Mouse (Mus musculus): Measurements from ENCODE around the gene Fth1. TPM values are rescaled to one million over a fixed set of nuclear protein-coding genes. Genes with fewer than 3 reads are reported as not detected.

Fth1 gene
- polyA plus RNA-seq, 1 experiment from 2014 or later = 5,083 TPM

DNA sequence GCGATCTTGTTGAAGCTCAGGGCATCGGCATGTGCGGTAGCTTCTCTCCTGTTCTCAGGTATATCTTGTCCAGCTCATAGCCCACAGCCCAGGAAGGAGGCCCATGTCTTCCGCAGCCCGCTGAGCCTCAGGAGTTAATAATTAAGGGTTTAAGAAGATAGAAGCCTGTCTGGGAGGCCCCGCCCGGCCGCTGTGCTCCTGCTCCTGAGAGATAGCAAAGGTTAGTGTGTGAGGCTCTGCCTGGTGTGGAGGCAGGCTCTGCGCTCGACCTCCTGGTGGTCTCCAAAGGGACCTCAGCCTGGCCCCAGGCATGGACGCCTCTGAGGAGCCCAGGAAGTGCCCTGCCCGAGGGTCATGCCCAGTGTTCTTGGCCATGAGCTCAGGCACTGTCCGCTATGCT is 34.4 kb downstream of the Fth1 start:
- Histone ChIP-seq H3K9ac (replicated peaks) (peak overlapping the region; percentile 71), H3K27ac (ENCODE audit: low read depth) (peak overlapping the region; percentile 82), H3K4me3 (ENCODE audit: low read depth, low read length) (peak overlapping the region; percentile 66), H3K4me2 (ENCODE audit: low read depth, low read length) (peak overlapping the region; percentile 94), H3K9me3 (ENCODE audit: low read length) (no peaks in the 10 kb centered on the region), H3K27me3 (ENCODE audit: insufficient read depth, low read length) (no peaks in the 10 kb centered on the region), H3K4me1 (ENCODE audit: insufficient read depth) (peaks cover 44% of the 10 kb centered on the region), H3K36me3 (replicated peaks; ENCODE audit: insufficient read depth, low read length) (peaks cover 11% of the 10 kb centered on the region)
- peak; percentile 84 for DNase-seq
- TF ChIP-seq CTCF (IDR thresholded peaks at IDR 0.05; ENCODE audit: low read depth) = peak; percentile 18; the same call in 1 of the 2 replicates
- peak; percentile 91 for TF ChIP-seq EP300 (IDR thresholded peaks at IDR 0.05; ENCODE audit: low read depth)
- peak; percentile 77 for ATAC-seq
- whole genome bisulfite sequencing (ENCODE audit: insufficient replicate concordance) = 36% methylated on average over 13 of the region's 13 CpGs

- Histone ChIP-seq H3K9ac (replicated peaks) (peak overlapping the region; percentile 71), H3K4me2 (ENCODE audit: low read depth, low read length) (peak overlapping the region; percentile 94), H3K4me3 (ENCODE audit: low read depth, low read length) (peak overlapping the region; percentile 66), H3K27me3 (ENCODE audit: insufficient read depth, low read length) (no peaks in the 10 kb centered on the region), H3K27ac (ENCODE audit: low read depth) (peak overlapping the region; percentile 82), H3K4me1 (ENCODE audit: insufficient read depth) (peaks cover 44% of the 10 kb centered on the region), H3K36me3 (replicated peaks; ENCODE audit: insufficient read depth, low read length) (peaks cover 14% of the 10 kb centered on the region), H3K9me3 (ENCODE audit: low read length) (no peaks in the 10 kb centered on the region)
- no peak for ATAC-seq
- TF ChIP-seq CTCF (IDR thresholded peaks at IDR 0.05; ENCODE audit: low read depth) = no peak
- no peak for TF ChIP-seq EP300 (IDR thresholded peaks at IDR 0.05; ENCODE audit: low read depth)
- 56% methylated on average over 4 of the region's 4 CpGs for WGBS (ENCODE audit: insufficient replicate concordance)
- peak; percentile 44 for DNase-seq
Measured at GRCm38 (mm10) chr19:10015442-10015841, 35.0 kb downstream of the Fth1 start.

DNA sequence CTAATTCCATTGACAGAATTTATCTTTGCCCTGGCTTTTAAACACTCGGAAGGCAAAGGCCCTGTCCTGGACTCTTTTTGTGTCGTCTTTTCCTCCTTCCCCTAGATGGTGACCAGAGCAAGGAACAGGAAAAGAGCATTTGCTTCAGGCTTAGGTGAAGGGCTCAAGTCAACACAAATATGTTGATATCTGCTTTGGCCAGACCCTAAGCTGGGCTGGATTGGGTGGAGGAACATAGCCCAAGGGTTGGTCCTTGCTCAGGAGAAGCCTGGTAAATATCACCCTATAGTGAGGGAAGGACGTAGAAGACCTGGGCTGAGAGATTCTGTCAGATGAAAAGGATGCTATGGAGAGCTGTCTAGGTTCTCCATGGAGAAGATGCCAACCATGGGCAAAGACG is 35.8 kb downstream of the Fth1 start:
- peak; percentile 18 for DNase-seq
- H3K27ac ChIP-seq (ENCODE audit: low read depth) = peak overlapping the region; percentile 82
- 70% methylated on average over 4 of the region's 4 CpGs for WGBS (ENCODE audit: insufficient replicate concordance)
- H3K4me2 ChIP-seq (ENCODE audit: low read depth, low read length) = peak overlapping the region; percentile 94
- no peaks in the 10 kb centered on the region for H3K9me3 ChIP-seq (ENCODE audit: low read length)
- H3K4me1 ChIP-seq (ENCODE audit: insufficient read depth) = peaks cover 47% of the 10 kb centered on the region
- H3K36me3 ChIP-seq (replicated peaks; ENCODE audit: insufficient read depth, low read length) = peaks cover 14% of the 10 kb centered on the region
- peak overlapping the region; percentile 71 for H3K9ac ChIP-seq (replicated peaks)
- peak; percentile 18 for ATAC-seq
- peak overlapping the region; percentile 66 for H3K4me3 ChIP-seq (ENCODE audit: low read depth, low read length)
- peak; percentile 41 for TF ChIP-seq EP300 (IDR thresholded peaks at IDR 0.05; ENCODE audit: low read depth)
- TF ChIP-seq CTCF (IDR thresholded peaks at IDR 0.05; ENCODE audit: low read depth) = no peak
- H3K27me3 ChIP-seq (ENCODE audit: insufficient read depth, low read length) = no peaks in the 10 kb centered on the region

- H3K4me1 ChIP-seq (ENCODE audit: insufficient read depth) = peaks cover 56% of the 10 kb centered on the region
- peak overlapping the region; percentile 71 for H3K9ac ChIP-seq (replicated peaks)
Measured at GRCm38 (mm10) chr19:10017637-10018526, 37.5 kb downstream of the Fth1 start.

DNA sequence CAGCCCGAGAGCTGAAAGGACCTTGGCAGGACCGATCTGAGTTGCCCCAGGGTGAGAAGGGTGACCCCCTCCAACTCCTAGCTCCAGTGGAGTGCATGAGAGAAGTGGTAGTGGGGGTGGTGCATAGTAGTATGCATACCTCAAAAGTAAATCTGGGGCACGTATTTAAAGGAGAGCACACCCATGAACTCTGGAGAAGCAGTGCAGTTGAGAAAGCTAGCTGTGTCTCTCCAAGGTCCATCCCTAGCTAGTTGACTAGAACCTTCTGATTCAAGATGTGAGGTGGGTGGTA is 38.1 kb downstream of the Fth1 start:
- Histone ChIP-seq H3K9ac (replicated peaks) (peak overlapping the region; percentile 67), H3K4me1 (ENCODE audit: insufficient read depth) (peaks cover 55% of the 10 kb centered on the region), H3K27ac (ENCODE audit: low read depth) (0 out of 2 replicates have a peak overlapping the region, but pooled peaks have one; percentile 36), H3K4me3 (ENCODE audit: low read depth, low read length) (peak overlapping the region; percentile 66), H3K9me3 (ENCODE audit: low read length) (no peaks in the 10 kb centered on the region), H3K36me3 (replicated peaks; ENCODE audit: insufficient read depth, low read length) (peaks cover 14% of the 10 kb centered on the region), H3K27me3 (ENCODE audit: insufficient read depth, low read length) (no peaks in the 10 kb centered on the region), H3K4me2 (ENCODE audit: low read depth, low read length) (peak overlapping the region; percentile 94)
- TF ChIP-seq EP300 (IDR thresholded peaks at IDR 0.05; ENCODE audit: low read depth) (no peak), CTCF (IDR thresholded peaks at IDR 0.05; ENCODE audit: low read depth) (no peak)
- DNase-seq = no peak
- whole genome bisulfite sequencing (ENCODE audit: insufficient replicate concordance) = 2% methylated on average over 3 of the region's 3 CpGs
- no peak for ATAC-seq

More at GRCm38 (mm10) chr19:10017637-10018526, 37.5 kb downstream of the Fth1 start:
- WGBS (ENCODE audit: insufficient replicate concordance) = 9% methylated on average over 42 of the region's 44 CpGs
- Histone ChIP-seq H3K4me2 (ENCODE audit: low read depth, low read length) (peak overlapping the region; percentile 94), H3K27me3 (ENCODE audit: insufficient read depth, low read length) (no peaks in the 10 kb centered on the region), H3K4me3 (ENCODE audit: low read depth, low read length) (peak overlapping the region; percentile 66), H3K9me3 (ENCODE audit: low read length) (no peaks in the 10 kb centered on the region), H3K27ac (ENCODE audit: low read depth) (peak overlapping the region; percentile 82), H3K36me3 (replicated peaks; ENCODE audit: insufficient read depth, low read length) (peaks cover 14% of the 10 kb centered on the region)
- ATAC-seq (peak; percentile 85), DNase-seq (peak; percentile 96)
- TF ChIP-seq EP300 (IDR thresholded peaks at IDR 0.05; ENCODE audit: low read depth) = no peak
- TF ChIP-seq CTCF (IDR thresholded peaks at IDR 0.05; ENCODE audit: low read depth) = peak; percentile 9; the same call in 1 of the 2 replicates

- no peaks in the 10 kb centered on the region for H3K27me3 ChIP-seq (ENCODE audit: insufficient read depth, low read length)
- H3K9ac ChIP-seq (replicated peaks) = peak overlapping the region; percentile 67
- WGBS (ENCODE audit: insufficient replicate concordance) = 75% methylated on average over 4 of the region's 4 CpGs
- no peaks in the 10 kb centered on the region for H3K9me3 ChIP-seq (ENCODE audit: low read length)
- DNase-seq = peak; percentile 13
- ATAC-seq = no peak
- peak overlapping the region; percentile 66 for H3K4me3 ChIP-seq (ENCODE audit: low read depth, low read length)
- peaks cover 14% of the 10 kb centered on the region for H3K36me3 ChIP-seq (replicated peaks; ENCODE audit: insufficient read depth, low read length)
- no peak overlapping the region for H3K27ac ChIP-seq (ENCODE audit: low read depth)
- TF ChIP-seq EP300 (IDR thresholded peaks at IDR 0.05; ENCODE audit: low read depth) (no peak), CTCF (IDR thresholded peaks at IDR 0.05; ENCODE audit: low read depth) (no peak)
- peaks cover 47% of the 10 kb centered on the region for H3K4me1 ChIP-seq (ENCODE audit: insufficient read depth)
- H3K4me2 ChIP-seq (ENCODE audit: low read depth, low read length) = peak overlapping the region; percentile 94
Measured at GRCm38 (mm10) chr19:10019214-10019760, 38.9 kb downstream of the Fth1 start.

Measured in liver, postnatal 0 days (tissue).